Mouse (Mus musculus): Measurements from ENCODE around the gene Paqr7. TPM values are rescaled to one million over a fixed set of nuclear protein-coding genes. Genes with fewer than 3 reads are reported as not detected.

Paqr7 gene
- polyA plus RNA-seq, 1 experiment from 2014 or later: 8.8 TPM

DNA sequence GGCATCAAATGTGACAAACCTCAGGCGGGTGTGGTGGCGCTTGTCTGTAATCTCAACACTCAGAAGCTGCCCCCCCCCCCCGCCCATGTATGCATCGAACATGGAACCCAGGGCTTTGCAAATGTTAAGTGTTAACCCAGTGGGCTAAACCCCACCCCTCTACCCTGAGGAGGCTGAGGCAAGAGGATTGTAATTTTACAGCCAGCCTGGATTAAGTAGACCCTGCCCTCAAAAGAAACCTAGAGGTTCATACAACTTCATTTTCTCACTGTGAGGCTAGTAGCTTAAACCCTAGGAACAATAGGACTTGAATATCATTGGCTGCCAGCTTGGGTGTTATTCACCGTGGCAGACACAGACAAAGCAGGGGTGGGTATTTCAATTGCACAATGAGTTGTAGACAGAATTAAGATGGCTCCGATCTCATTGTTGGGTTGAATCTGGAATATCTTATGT lies 27.1 kb upstream of the Paqr7 start:
- Histone ChIP-seq H3K4me3 (ENCODE audit: low read depth, low read length) (peak overlapping the region; percentile 99), H3K4me2 (ENCODE audit: low read depth, low read length) (peak overlapping the region; percentile 98), H3K27ac (ENCODE audit: low read length) (peak overlapping the region; percentile 46), H3K4me1 (ENCODE audit: control insufficient read depth, low read depth, low read length) (peaks cover 14% of the 10 kb centered on the region), H3K9me3 (replicated peaks; ENCODE audit: control insufficient read depth, low read length) (no peaks in the 10 kb centered on the region), H3K9ac (ENCODE audit: low read depth, low read length) (peak overlapping the region; percentile 47), H3K27me3 (ENCODE audit: control insufficient read depth, insufficient read depth, low read depth, low read length) (no peaks in the 10 kb centered on the region), H3K36me3 (ENCODE audit: control insufficient read depth, insufficient read depth) (peaks cover 32% of the 10 kb centered on the region)
- 16% methylated on average over 6 of the region's 6 CpGs for WGBS (ENCODE audit: insufficient replicate concordance)
- ATAC-seq (ENCODE audit: low read depth): peak; percentile 11; the same call in 1 of the 2 replicates

DNA sequence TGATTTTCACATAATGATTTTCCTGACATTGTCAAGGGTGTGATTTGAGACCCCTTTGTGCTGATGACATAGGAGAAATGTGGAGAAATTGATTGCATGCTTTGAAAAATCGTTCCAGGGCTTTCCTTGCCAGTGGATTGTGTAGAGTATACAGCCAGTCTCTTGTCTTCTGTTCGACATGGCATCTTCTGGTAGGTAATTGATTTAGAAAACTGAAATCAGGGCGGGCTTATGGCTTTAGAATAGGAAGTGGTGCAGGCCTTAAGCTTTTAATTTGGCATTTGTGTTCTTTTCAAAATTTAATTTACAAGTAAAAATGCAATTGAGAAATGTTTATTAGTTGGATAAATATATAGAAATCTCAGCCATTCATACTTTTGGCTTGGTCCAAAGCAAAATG lies 26.5 kb upstream of the Paqr7 start:
- Histone ChIP-seq H3K27me3 (ENCODE audit: control insufficient read depth, insufficient read depth, low read depth, low read length) (no peaks in the 10 kb centered on the region), H3K4me1 (ENCODE audit: control insufficient read depth, low read depth, low read length) (peaks cover 14% of the 10 kb centered on the region), H3K4me3 (ENCODE audit: low read depth, low read length) (peak overlapping the region; percentile 99), H3K9me3 (replicated peaks; ENCODE audit: control insufficient read depth, low read length) (no peaks in the 10 kb centered on the region), H3K9ac (ENCODE audit: low read depth, low read length) (no peak overlapping the region), H3K27ac (ENCODE audit: low read length) (no peak overlapping the region), H3K36me3 (ENCODE audit: control insufficient read depth, insufficient read depth) (peaks cover 38% of the 10 kb centered on the region), H3K4me2 (ENCODE audit: low read depth, low read length) (peak overlapping the region; percentile 98)
- ATAC-seq (ENCODE audit: low read depth): no peak
- WGBS (ENCODE audit: insufficient replicate concordance): 75% methylated on average over 3 of the region's 3 CpGs

- Histone ChIP-seq H3K27ac (ENCODE audit: low read length) (no peak overlapping the region), H3K36me3 (ENCODE audit: control insufficient read depth, insufficient read depth) (peaks cover 41% of the 10 kb centered on the region), H3K27me3 (ENCODE audit: control insufficient read depth, insufficient read depth, low read depth, low read length) (no peaks in the 10 kb centered on the region), H3K4me2 (ENCODE audit: low read depth, low read length) (no peak overlapping the region), H3K4me3 (ENCODE audit: low read depth, low read length) (no peak overlapping the region), H3K9me3 (replicated peaks; ENCODE audit: control insufficient read depth, low read length) (no peaks in the 10 kb centered on the region), H3K9ac (ENCODE audit: low read depth, low read length) (no peak overlapping the region), H3K4me1 (ENCODE audit: control insufficient read depth, low read depth, low read length) (peaks cover 14% of the 10 kb centered on the region)
- ATAC-seq (ENCODE audit: low read depth): no peak
These were observed 25.0 kb upstream of the Paqr7 start for GRCm38 (mm10) chr4:134471469-134471868.

GRCm38 (mm10) chr4:134473764-134474163 lies 22.7 kb upstream of the Paqr7 start:
- Histone ChIP-seq H3K27ac (ENCODE audit: low read length) (no peak overlapping the region), H3K9ac (ENCODE audit: low read depth, low read length) (no peak overlapping the region), H3K9me3 (replicated peaks; ENCODE audit: control insufficient read depth, low read length) (no peaks in the 10 kb centered on the region), H3K4me1 (ENCODE audit: control insufficient read depth, low read depth, low read length) (peaks cover 10% of the 10 kb centered on the region), H3K4me3 (ENCODE audit: low read depth, low read length) (no peak overlapping the region), H3K4me2 (ENCODE audit: low read depth, low read length) (no peak overlapping the region), H3K36me3 (ENCODE audit: control insufficient read depth, insufficient read depth) (peaks cover 41% of the 10 kb centered on the region), H3K27me3 (ENCODE audit: control insufficient read depth, insufficient read depth, low read depth, low read length) (no peaks in the 10 kb centered on the region)
- ATAC-seq (ENCODE audit: low read depth): no peak
- 79% methylated on average over 4 of the region's 4 CpGs for WGBS (ENCODE audit: insufficient replicate concordance)

- Histone ChIP-seq H3K4me2 (ENCODE audit: low read depth, low read length) (no peak overlapping the region), H3K4me1 (ENCODE audit: control insufficient read depth, low read depth, low read length) (peaks cover 10% of the 10 kb centered on the region), H3K4me3 (ENCODE audit: low read depth, low read length) (no peak overlapping the region), H3K27ac (ENCODE audit: low read length) (no peak overlapping the region), H3K36me3 (ENCODE audit: control insufficient read depth, insufficient read depth) (peaks cover 41% of the 10 kb centered on the region), H3K9me3 (replicated peaks; ENCODE audit: control insufficient read depth, low read length) (no peaks in the 10 kb centered on the region), H3K27me3 (ENCODE audit: control insufficient read depth, insufficient read depth, low read depth, low read length) (no peaks in the 10 kb centered on the region), H3K9ac (ENCODE audit: low read depth, low read length) (no peak overlapping the region)
- WGBS (ENCODE audit: insufficient replicate concordance): 87% methylated on average over 8 of the region's 8 CpGs
- ATAC-seq (ENCODE audit: low read depth): no peak
These were observed 22.3 kb upstream of the Paqr7 start for GRCm38 (mm10) chr4:134474240-134474639.

DNA sequence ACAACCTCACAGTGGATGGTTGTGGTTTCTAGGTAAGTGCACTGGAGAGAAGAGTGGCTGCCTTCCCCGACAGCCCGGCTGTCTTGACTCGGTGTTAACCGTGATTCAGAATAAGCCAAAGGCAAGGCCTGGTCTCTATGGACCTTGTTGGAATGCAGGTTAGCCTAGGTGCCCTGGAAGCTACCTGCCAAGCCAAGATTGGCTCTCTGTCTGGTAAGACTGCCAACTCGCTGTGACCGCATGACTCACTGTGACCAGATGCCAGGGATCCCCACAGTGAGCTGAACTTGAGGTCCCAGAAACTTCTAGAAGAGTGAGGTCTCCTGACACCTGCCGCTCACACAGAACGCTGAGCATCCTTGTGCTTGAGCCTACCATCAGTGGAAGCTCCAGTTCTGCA lies 19.6 kb upstream of the Paqr7 start:
- Histone ChIP-seq H3K27me3 (ENCODE audit: control insufficient read depth, insufficient read depth, low read depth, low read length) (no peaks in the 10 kb centered on the region), H3K4me1 (ENCODE audit: control insufficient read depth, low read depth, low read length) (peaks cover 4% of the 10 kb centered on the region), H3K4me2 (ENCODE audit: low read depth, low read length) (no peak overlapping the region), H3K27ac (ENCODE audit: low read length) (no peak overlapping the region), H3K36me3 (ENCODE audit: control insufficient read depth, insufficient read depth) (peaks cover 28% of the 10 kb centered on the region), H3K9me3 (replicated peaks; ENCODE audit: control insufficient read depth, low read length) (no peaks in the 10 kb centered on the region), H3K4me3 (ENCODE audit: low read depth, low read length) (no peak overlapping the region), H3K9ac (ENCODE audit: low read depth, low read length) (no peak overlapping the region)
- no peak for ATAC-seq (ENCODE audit: low read depth)
- WGBS (ENCODE audit: insufficient replicate concordance): 83% methylated on average over 8 of the region's 8 CpGs

- no peak overlapping the region for H3K9ac ChIP-seq (ENCODE audit: low read depth, low read length)
- no peak overlapping the region for H3K27ac ChIP-seq (ENCODE audit: low read length)
- H3K27me3 ChIP-seq (ENCODE audit: control insufficient read depth, insufficient read depth, low read depth, low read length): no peaks in the 10 kb centered on the region; the same call in 1 of the 2 replicates
- H3K9me3 ChIP-seq (replicated peaks; ENCODE audit: control insufficient read depth, low read length): no peaks in the 10 kb centered on the region
- no peak overlapping the region for H3K4me2 ChIP-seq (ENCODE audit: low read depth, low read length)
- WGBS (ENCODE audit: insufficient replicate concordance): 4% methylated on average over 9 of the region's 9 CpGs
- ATAC-seq (ENCODE audit: low read depth): peak; percentile 73
- peaks cover 18% of the 10 kb centered on the region for H3K36me3 ChIP-seq (ENCODE audit: control insufficient read depth, insufficient read depth)
- no peak overlapping the region for H3K4me3 ChIP-seq (ENCODE audit: low read depth, low read length)
- H3K4me1 ChIP-seq (ENCODE audit: control insufficient read depth, low read depth, low read length): peaks cover 4% of the 10 kb centered on the region
These were observed 18.5 kb upstream of the Paqr7 start for GRCm38 (mm10) chr4:134478031-134478430.

GRCm38 (mm10) chr4:134479839-134480238 lies 16.7 kb upstream of the Paqr7 start:
- no peak overlapping the region for H3K4me2 ChIP-seq (ENCODE audit: low read depth, low read length)
- no peak overlapping the region for H3K27ac ChIP-seq (ENCODE audit: low read length)
- no peak for ATAC-seq (ENCODE audit: low read depth)
- peaks cover 4% of the 10 kb centered on the region for H3K36me3 ChIP-seq (ENCODE audit: control insufficient read depth, insufficient read depth)
- no peaks in the 10 kb centered on the region; the same call in 1 of the 2 replicates for H3K27me3 ChIP-seq (ENCODE audit: control insufficient read depth, insufficient read depth, low read depth, low read length)
- H3K4me1 ChIP-seq (ENCODE audit: control insufficient read depth, low read depth, low read length): peaks cover 4% of the 10 kb centered on the region
- no peaks in the 10 kb centered on the region for H3K9me3 ChIP-seq (replicated peaks; ENCODE audit: control insufficient read depth, low read length)
- no peak overlapping the region for H3K9ac ChIP-seq (ENCODE audit: low read depth, low read length)
- WGBS (ENCODE audit: insufficient replicate concordance): 73% methylated on average over 4 of the region's 4 CpGs
- no peak overlapping the region for H3K4me3 ChIP-seq (ENCODE audit: low read depth, low read length)

DNA sequence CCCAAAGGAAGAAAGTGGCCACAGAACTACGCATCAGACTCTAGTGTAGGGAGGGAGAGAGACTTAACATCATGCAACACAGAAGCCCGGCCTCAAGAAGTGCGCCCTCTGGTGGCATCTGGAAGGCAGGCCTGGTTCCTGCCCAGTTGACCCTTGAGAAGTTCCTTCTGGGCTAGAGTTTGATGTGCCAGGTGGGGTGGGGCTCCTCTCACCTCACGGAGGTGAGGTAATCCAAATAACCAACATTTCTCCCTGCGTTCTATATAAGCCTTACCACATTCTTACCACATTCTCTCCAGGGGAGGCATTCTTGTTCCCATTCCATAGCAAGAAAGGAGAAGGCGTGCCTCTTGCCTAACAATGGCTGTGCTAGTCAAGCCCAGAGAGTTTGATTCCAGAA lies 15.6 kb upstream of the Paqr7 start:
- Histone ChIP-seq H3K27me3 (ENCODE audit: control insufficient read depth, insufficient read depth, low read depth, low read length) (no peaks in the 10 kb centered on the region; the same call in 1 of the 2 replicates), H3K4me2 (ENCODE audit: low read depth, low read length) (no peak overlapping the region), H3K9me3 (replicated peaks; ENCODE audit: control insufficient read depth, low read length) (no peaks in the 10 kb centered on the region), H3K4me3 (ENCODE audit: low read depth, low read length) (no peak overlapping the region), H3K9ac (ENCODE audit: low read depth, low read length) (no peak overlapping the region), H3K27ac (ENCODE audit: low read length) (no peak overlapping the region), H3K4me1 (ENCODE audit: control insufficient read depth, low read depth, low read length) (peaks cover 7% of the 10 kb centered on the region), H3K36me3 (ENCODE audit: control insufficient read depth, insufficient read depth) (no peaks in the 10 kb centered on the region)
- 19% methylated on average over 6 of the region's 6 CpGs for WGBS (ENCODE audit: insufficient replicate concordance)
- ATAC-seq (ENCODE audit: low read depth): peak; percentile 35; the same call in 1 of the 2 replicates

Data from liver, embryonic 16.5 days (tissue).